Mouse (Mus musculus) cerebellum, adult 2 months (tissue): ENCODE data around the gene Lrg1. TPM values are rescaled to one million over a fixed set of nuclear protein-coding genes. Genes with fewer than 3 reads are reported as not detected.
A peak's percentile ranks its signal among the peaks of the same experiment; 100 is the strongest.

ENCODE experiments used
- DNase-seq, 2 experiments: peaks; one replicate each; pipeline ENCODE4 v3.0.0; 2021
- H3K27ac ChIP-seq: fragments of 200-500 bp; 2 replicates; pipeline ENCODE4 v1.5.1; 2012; ENCODE audit warnings: low read length, control low read depth, inconsistent platforms; ENCODE audit not compliant: insufficient read depth
- H3K27me3 ChIP-seq: fragments of 200-500 bp; 2 replicates; pipeline ENCODE4 v1.6.1; 2012; ENCODE audit warnings: inconsistent platforms, mild to moderate bottlenecking, low read length, moderate library complexity; ENCODE audit not compliant: control insufficient read depth, insufficient read depth
- H3K4me1 ChIP-seq: fragments of 200-500 bp; 2 replicates; pipeline ENCODE4 v1.6.1; 2011; ENCODE audit warnings: low read length; ENCODE audit not compliant: control insufficient read depth, insufficient read depth
- H3K4me3 ChIP-seq: fragments of 200-500 bp; replicated peaks from 2 replicates; pipeline ENCODE3; 2011; ENCODE audit warnings: mild to moderate bottlenecking, low read depth, low read length, control low read depth; ENCODE audit not compliant: insufficient read depth
- CTCF ChIP-seq: fragments of 200-500 bp; IDR thresholded peaks from 2 replicates; pipeline ENCODE4 v1.5.1; 2011; ENCODE audit warnings: low read depth, mild to moderate bottlenecking, control low read depth, low read length, moderate library complexity, borderline replicate concordance; ENCODE audit not compliant: insufficient read depth
- POLR2A ChIP-seq: fragments of 200-500 bp; IDR thresholded peaks from 2 replicates; pipeline ENCODE4 v1.6.1; 2011; ENCODE audit warnings: low read length, control low read depth, borderline replicate concordance; ENCODE audit not compliant: insufficient read depth
- WGBS: fragments of 180-500 bp; shearing (Covaris S2); methylation state at CpG from one replicate; pipeline ENCODE4 v1.1.7; 2018; 5-methylcytosine and 5-hydroxymethylcytosine counted together
- polyA plus RNA-seq: library from polyadenylated mRNA; depleted of rRNA; stranded (reverse); fragments of >200 nt; gene quantifications from 2 replicates; pipeline ENCODE4 v1.2.3, GENCODE M21; 2012; rRNA removed

The Lrg1 gene
- 0.93 and 1.6 TPM in 2 replicates for polyA plus RNA-seq

DNA sequence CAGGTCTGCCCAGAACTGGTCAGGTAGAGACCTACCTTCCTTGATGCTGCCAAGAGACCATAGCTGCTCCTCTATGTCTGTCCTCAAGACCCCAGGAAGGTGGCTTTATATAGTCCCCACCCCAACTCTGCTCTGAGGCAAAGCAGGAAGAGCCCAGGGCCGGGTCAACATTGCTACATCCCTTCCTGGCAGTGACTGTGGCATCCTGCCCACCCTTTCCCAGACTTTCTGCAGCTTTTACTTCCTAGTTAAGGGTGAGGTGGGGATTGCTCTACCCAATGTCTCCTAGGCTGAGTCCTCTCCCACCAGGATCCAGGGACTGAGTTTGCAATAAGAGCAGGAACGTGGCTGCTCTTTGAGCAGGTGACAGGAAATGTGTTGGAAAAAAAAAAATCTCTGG, at the start of gene Lrg1:
Lrg1 (minus strand) TSS at position 176 of the 400 bp plus-strand sequence.
- DNase-seq, result no peak
- WGBS, result 65% methylated on average over 2 of the region's 2 CpGs
- no peak for TF ChIP-seq CTCF
- no peak for TF ChIP-seq POLR2A
- H3K4me1 ChIP-seq, result peaks cover 9% of the 10 kb centered on the region
- no peak within 1 kb of the TSS for H3K27ac ChIP-seq
- no peaks in the 10 kb centered on the region; the same call in 1 of the 2 replicates for H3K27me3 ChIP-seq
- H3K4me3 ChIP-seq, result peak within 1 kb of the TSS; percentile 46

DNA sequence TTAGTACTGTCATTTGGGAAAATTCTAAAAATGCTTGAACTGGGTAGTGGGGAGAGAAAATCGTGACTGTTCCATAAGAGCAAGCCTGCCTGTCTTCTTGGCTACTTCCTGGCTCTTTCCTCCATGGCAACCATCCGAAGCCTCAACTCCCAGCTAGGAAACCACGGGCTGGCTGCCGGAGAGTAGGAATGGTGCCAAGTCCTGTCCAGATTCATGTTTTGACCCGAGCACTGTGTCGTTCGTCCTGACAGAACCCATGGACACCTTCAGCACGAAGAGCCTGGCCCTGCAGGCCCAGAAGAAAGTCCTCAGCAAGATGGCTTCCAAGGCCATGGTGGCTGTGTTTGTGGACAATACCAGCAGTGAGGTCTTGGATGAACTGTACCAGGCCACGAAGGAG, 49.7 kb upstream of the Lrg1 start:
- Histone ChIP-seq H3K27ac (no peak overlapping the region), H3K27me3 (no peaks in the 10 kb centered on the region), H3K4me1 (no peaks in the 10 kb centered on the region), H3K4me3 (no peak overlapping the region)
- no peak for DNase-seq
- WGBS, result 15% methylated on average over 9 of the region's 9 CpGs
- TF ChIP-seq CTCF (no peak), POLR2A (no peak)

DNA sequence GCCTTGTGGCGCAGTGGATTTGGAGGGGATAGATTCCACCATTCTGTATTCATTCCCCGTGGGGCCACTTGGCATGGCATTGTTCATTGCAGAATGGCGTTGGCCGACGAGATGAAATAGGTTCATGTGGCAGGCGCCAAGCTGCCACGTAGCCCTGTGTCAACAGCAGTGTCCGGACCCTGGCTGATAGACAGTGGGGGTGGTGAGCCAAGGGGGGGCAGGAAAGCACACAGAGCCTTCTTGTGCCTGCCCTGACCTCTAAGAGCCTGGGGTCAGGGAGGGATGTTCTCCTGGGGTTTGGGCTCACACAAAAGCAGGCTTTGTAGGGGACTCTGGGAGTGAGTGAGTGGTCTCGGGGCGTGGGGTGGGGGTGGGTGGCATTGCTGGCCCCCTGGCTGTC, 48.8 kb upstream of the Lrg1 start:
- no peak for DNase-seq
- no peaks in the 10 kb centered on the region for H3K27me3 ChIP-seq
- 26% methylated on average over 10 of the region's 10 CpGs for WGBS
- no peak for TF ChIP-seq POLR2A
- TF ChIP-seq CTCF, result no peak
- no peak overlapping the region for H3K4me3 ChIP-seq
- no peak overlapping the region for H3K27ac ChIP-seq
- H3K4me1 ChIP-seq, result no peaks in the 10 kb centered on the region

DNA sequence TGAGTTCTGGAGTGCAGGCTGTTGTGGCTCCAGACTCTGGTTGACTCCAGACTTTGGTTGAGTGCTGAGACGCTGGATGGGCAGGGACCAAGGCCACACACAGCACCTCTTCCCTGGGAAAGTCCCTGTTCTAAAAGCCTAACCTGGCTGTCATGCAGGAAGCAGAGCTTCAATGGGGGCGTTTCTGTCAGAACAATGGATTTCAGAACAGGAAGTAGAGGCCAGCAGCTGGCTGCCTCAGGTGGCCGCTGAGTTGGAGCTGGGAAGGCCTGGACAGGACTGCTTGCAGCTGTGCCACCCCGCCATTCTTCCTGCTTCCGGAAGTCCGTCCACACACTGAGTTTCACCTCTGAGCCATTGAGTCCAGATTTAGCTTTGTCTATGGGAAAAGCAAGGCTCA, 48.0 kb upstream of the Lrg1 start:
- no peak for TF ChIP-seq POLR2A
- TF ChIP-seq CTCF, result no peak
- H3K27ac ChIP-seq, result no peak overlapping the region
- H3K4me1 ChIP-seq, result no peaks in the 10 kb centered on the region
- WGBS, result 71% methylated on average over 6 of the region's 6 CpGs
- no peak overlapping the region for H3K4me3 ChIP-seq
- DNase-seq, result no peak
- no peaks in the 10 kb centered on the region for H3K27me3 ChIP-seq

DNA sequence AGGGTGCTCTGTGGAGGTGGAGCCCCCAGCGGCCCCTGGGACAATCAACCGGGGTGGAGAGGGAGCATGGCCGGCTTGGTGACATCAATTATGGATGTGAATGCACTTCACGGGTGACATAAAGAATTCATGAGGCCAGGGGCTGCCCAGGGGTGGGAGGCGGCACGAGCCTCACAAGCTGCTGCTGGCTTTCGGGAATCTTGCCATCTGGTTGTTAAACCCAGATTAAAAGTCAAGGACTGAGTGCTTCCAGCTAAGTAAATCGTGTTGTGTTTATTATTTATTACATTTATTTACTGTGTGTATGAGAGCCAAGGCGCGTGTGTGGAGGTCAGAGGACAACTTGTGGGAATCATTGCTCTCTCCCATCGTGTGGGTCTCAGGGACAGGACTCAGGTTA, 43.9 kb upstream of the Lrg1 start:
- Histone ChIP-seq H3K4me1 (no peaks in the 10 kb centered on the region), H3K4me3 (no peak overlapping the region), H3K27ac (no peak overlapping the region), H3K27me3 (no peaks in the 10 kb centered on the region)
- DNase-seq, result no peak
- WGBS, result 35% methylated on average over 11 of the region's 11 CpGs
- TF ChIP-seq CTCF (no peak), POLR2A (no peak)

- no peak for DNase-seq
- no peaks in the 10 kb centered on the region for H3K4me1 ChIP-seq
- WGBS, result 16% methylated on average over 3 of the region's 3 CpGs
- TF ChIP-seq POLR2A (no peak), CTCF (no peak)
- no peak overlapping the region for H3K4me3 ChIP-seq
- H3K27ac ChIP-seq, result no peak overlapping the region
- no peaks in the 10 kb centered on the region for H3K27me3 ChIP-seq
Observed at GRCm38 (mm10) chr17:56164510-56164909, 42.7 kb upstream of the Lrg1 start.

DNA sequence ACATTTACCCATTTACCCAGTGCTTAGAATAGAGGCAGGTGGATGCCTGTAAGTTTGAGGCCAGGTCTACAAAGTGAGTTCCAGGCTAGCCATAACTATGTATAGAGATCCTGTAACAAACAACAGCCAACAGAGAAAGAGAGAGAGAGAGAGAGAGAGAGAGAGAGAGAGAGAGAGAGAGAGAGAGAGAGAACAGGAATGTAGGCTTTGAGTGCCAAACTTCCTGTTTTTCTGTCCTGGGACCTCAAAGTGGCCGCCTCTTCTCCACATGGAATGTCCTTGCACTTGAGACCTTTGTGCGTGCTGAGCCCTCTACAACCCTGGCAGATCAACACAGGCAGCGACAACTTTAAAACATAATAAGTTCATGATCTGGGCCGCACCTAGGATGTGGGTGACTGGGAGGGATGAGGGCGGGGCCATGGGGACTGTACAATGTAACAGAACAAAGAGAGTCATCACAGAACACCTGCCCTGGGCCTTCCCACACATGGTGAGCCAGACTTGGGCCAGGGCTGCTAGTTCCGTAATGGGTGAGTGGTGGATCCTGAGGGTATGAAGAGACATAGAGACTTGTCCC, 41.8 kb upstream of the Lrg1 start:
- Histone ChIP-seq H3K4me1 (no peaks in the 10 kb centered on the region), H3K4me3 (no peak overlapping the region), H3K27me3 (no peaks in the 10 kb centered on the region), H3K27ac (no peak overlapping the region)
- no peak for DNase-seq
- TF ChIP-seq POLR2A (no peak), CTCF (no peak)
- WGBS, result 90% methylated on average over 6 of the region's 6 CpGs

DNA sequence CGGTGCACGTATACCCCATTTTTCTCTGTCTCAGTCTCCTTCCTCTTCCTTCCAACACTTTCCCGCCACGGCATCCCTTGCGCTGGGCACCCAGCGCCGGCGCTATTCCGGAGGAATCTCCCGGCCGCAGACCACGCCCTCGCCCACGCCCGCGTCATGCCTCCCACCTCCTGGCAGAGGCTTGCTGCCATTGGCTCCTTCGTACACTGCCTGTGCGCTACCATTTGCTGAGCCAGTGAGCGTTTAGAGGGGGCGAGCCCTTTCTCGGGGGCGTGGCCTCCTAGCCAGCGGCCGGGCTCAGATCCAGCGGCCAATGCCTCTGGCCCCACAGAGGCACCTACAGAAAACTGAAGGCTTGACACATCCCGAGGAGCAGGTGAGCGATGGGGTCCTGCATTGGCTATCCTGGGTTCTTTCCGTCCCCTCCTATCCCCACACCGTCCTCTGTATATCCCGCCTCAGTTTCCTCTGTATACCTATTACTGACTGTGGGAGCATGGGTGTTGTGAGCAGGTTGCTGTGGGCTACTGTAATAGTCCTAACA, 40.5 kb upstream of the Lrg1 start, which contains the start of gene Tnfaip8l1:
Tnfaip8l1 (plus strand) TSS at position 247 of the 544 bp plus-strand sequence.
- TF ChIP-seq CTCF (no peak), POLR2A (peak; percentile 36; the same call in 1 of the 2 replicates)
- Histone ChIP-seq H3K27me3 (no peaks in the 10 kb centered on the region), H3K27ac (no peak within 1 kb of the TSS), H3K4me3 (peak within 1 kb of the TSS; percentile 71), H3K4me1 (no peaks in the 10 kb centered on the region)
- under 1% methylated on average over 30 of the region's 30 CpGs for WGBS
- DNase-seq, result peak; percentile 94 to 95
